Mouse (Mus musculus): ENCODE results near the gene Emc8.

Emc8 gene

GRCm38 (mm10) chr8:120686576-120686975 lies 18.2 kb upstream of the Emc8 start:
- in situ Hi-C loops (cut with MboI; ENCODE audit: unreplicated experiment in 2 of 2): loop anchor here in 1 of 2 experiments (25.0 kb wide), 2 partner anchors 776 to 901 kb away; partner anchors contain the start of genes Fbxo31 and Map1lc3b

DNA sequence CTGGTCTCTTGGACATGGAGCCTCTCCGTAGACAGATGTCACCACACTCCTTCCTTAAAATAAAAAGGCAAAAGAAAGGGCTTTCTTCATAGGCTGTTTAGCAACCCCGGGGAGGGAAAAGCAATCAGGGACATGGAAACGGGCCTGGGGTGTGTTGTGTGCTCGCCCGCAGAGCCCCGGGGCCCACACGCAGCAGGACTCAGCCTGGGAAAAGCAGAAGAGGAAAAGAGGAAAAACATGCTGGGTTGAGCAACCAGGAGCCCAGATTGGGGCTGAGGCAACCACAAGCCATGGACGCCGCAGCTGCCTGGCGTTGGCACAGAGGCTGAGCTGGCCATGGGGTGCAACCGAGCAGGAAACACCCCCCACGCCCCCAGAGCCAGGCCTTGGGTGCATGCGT lies 17.7 kb upstream of the Emc8 start:
- in situ Hi-C loops (cut with MboI; ENCODE audit: unreplicated experiment in 2 of 2): loop anchor here in 1 of 2 experiments (25.0 kb wide), 2 partner anchors 776 to 901 kb away; partner anchors contain the start of genes Fbxo31 and Map1lc3b

- in situ Hi-C loops (cut with MboI; ENCODE audit: unreplicated experiment in 2 of 2): loop anchor here in 1 of 2 experiments (25.0 kb wide), 2 partner anchors 777 to 902 kb away; partner anchors contain the start of genes Fbxo31 and Map1lc3b
These were observed 17.2 kb upstream of the Emc8 start for GRCm38 (mm10) chr8:120685591-120685990.

- in situ Hi-C loops (cut with MboI; ENCODE audit: unreplicated experiment in 2 of 2): loop anchor here in 1 of 2 experiments (25.0 kb wide), 2 partner anchors 777 to 902 kb away; partner anchors contain the start of genes Fbxo31 and Map1lc3b
These were observed 16.7 kb upstream of the Emc8 start for GRCm38 (mm10) chr8:120685097-120685496.

DNA sequence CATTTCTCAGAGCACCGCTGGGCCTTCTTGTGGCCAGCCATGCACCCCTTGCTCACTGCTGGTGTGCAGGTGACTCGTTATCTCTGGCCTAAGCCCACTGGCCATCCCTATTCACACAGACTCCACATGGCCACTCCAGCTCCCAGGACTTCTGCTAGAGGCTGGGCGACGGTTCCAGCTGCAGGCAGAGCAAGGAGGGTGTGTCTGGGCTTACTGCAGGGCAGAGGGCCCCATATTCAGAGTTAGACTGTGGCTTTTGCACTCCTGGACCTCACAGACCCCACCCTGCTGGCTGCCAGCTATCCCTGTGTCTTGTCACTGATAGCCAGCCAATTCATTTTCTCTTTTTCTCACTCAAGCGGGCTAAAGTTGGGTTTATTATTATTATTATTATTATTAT lies 15.7 kb upstream of the Emc8 start:
- in situ Hi-C loops (cut with MboI; ENCODE audit: unreplicated experiment in 2 of 2): loop anchor here (5.0 to 25.0 kb wide), 3 partner anchors 113 to 903 kb away; partner anchors contain the start of genes Fbxo31 (in 1 of the 2) and Map1lc3b (in 1 of the 2)

DNA sequence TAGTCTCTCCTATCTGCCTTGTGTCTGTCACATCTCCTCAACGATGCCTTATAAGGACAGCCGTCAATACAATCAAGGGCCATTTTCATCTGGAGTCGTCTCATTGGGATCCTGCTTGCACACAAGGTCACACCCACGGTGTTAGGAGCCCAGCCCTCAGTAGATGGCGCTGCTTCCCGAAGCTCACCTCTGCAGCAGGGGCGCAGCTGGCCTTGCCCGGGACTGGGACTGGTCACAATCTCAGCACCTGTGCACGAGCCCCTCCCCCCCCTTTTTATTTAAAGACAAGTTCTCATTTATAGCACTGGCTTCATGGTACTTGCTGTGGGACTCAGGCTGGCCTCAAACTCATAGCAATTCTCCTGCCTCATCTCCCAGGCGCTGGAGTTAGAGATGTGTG lies 15.2 kb upstream of the Emc8 start:
- in situ Hi-C loops (cut with MboI; ENCODE audit: unreplicated experiment in 2 of 2): loop anchor here (5.0 to 25.0 kb wide), 3 partner anchors 114 to 904 kb away; partner anchors contain the start of genes Fbxo31 (in 1 of the 2) and Map1lc3b (in 1 of the 2)

DNA sequence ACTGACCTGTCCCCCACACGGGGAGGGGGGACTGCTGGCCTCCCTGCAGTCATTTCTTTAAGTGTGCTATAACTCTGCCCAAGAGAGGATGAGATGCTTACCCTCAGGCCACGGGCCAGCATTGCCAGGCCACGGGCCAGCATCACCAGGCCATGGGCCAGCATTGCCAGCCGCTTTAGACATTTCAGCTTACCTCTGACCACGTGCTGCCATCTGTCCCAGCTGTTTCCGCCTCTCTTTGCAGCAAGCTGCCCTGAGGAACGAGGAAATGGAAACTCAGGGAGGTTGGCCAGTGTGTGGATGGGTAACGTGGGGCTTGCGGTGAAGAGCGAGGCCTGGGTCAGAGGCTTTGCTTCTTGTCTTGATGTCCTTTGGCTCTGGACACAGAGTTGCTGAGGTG lies 12.7 kb upstream of the Emc8 start:
- in situ Hi-C loops (cut with MboI; ENCODE audit: unreplicated experiment in 2 of 2): loop anchor here (5.0 to 25.0 kb wide), 3 partner anchors 116 to 906 kb away; partner anchors contain the start of genes Fbxo31 (in 1 of the 2) and Map1lc3b (in 1 of the 2)

DNA sequence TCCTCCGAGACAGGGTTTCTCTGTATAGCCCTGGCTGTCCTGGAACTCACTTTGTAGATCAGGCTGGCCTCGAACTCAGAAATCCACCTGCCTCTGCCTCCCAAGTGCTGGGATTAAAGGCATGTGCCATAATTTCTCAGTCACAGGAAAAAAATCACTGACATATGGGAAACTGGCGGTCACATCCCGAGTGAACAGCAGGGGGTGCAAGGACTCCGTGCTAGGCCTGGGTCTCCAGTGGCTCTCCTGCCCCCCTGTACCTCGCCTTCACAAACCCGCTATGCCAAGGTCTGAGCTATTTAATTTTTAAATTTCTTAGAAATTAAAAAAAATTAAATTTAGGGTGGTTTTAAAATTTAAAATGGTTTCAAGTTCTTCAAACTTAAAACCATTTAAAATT lies 12.0 kb upstream of the Emc8 start:
- in situ Hi-C loops (cut with MboI; ENCODE audit: unreplicated experiment in 2 of 2): loop anchor here (5.0 to 25.0 kb wide), 3 partner anchors 117 to 907 kb away; partner anchors contain the start of genes Fbxo31 (in 1 of the 2) and Map1lc3b (in 1 of the 2)

DNA sequence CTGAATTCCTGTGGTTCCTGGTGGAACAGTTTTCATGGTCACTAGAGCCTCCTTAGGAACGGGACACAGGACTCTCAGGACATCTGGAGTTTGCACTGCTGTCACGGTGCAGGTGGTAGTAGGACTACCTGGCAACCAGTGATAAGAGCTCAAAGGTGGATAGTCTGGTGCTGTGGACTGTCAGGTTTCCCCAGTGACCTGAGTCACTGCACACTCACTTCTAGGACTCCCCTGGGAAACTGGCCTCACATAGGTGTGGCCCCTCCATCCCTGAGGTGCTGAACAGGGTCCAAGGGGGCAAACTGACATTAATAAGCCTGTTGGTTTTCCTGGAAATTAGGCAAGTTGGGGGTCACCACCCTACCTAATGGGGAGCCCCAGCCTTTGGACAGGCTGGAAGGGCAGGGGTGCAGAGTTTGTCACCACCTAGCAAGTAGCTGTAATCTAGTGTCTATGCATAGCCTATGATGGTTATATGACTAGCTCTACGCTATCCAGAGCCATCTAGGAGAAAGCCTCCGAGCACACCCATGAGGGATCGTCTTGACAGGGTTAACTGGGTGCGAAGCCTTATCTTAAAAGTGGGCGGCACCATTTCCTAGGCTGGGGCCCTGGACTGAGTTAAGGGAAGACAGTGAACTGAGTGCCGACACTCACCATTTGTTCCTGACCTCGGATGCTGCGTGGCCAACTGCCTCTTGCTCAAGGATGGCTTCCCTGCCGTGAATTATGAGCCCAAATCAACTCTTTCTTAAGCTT lies 11.4 kb upstream of the Emc8 start:
- in situ Hi-C loops (cut with MboI; ENCODE audit: unreplicated experiment in 2 of 2): loop anchor here (5.0 to 25.0 kb wide), 5 partner anchors 117 to 907 kb away; partner anchors contain the start of genes Fbxo31 (in 1 of the 2) and Map1lc3b (in 1 of the 2)

- in situ Hi-C loops (cut with MboI; ENCODE audit: unreplicated experiment in 2 of 2): loop anchor here (5.0 to 25.0 kb wide), 4 partner anchors 414 to 909 kb away; partner anchors contain the start of genes Fbxo31 (in 1 of the 2) and Map1lc3b (in 1 of the 2)
These were observed 10.1 kb upstream of the Emc8 start for GRCm38 (mm10) chr8:120678447-120678846.

GRCm38 (mm10) chr8:120675718-120676117 lies 7.3 kb upstream of the Emc8 start:
- in situ Hi-C loops (cut with MboI; ENCODE audit: unreplicated experiment in 2 of 2): loop anchor here (5.0 to 25.0 kb wide), 4 partner anchors 417 to 912 kb away; partner anchors contain the start of genes Fbxo31 (in 1 of the 2) and Map1lc3b (in 1 of the 2)

DNA sequence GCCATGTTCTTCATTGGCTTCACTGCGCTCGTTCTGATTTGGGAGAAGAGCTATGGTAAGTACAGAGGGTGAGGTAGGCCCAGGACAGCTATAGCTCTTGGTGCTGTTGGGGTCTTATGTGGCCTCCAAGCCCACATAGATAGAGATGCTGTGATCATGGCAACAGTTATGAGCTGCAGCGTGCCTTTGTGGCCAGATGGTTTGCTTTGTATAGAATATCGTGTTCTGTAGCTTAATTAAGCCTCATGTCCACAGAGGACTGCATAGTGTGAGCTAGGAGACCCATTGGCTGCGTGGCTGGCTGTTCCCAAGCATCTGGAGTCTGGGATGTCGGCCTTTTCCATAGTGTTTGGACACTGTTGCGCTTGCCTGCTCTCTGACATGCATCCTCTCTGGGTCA lies 4.9 kb upstream of the Emc8 start:
- in situ Hi-C loops (cut with MboI; ENCODE audit: unreplicated experiment in 2 of 2): loop anchor here (10.0 to 25.0 kb wide), 2 partner anchors 912 to 1164 kb away; partner anchors contain the start of gene Klhdc4 (in 1 of the 2)

GRCm38 (mm10) chr8:120672626-120673229 lies 4.4 kb upstream of the Emc8 start:
- in situ Hi-C loops (cut with MboI; ENCODE audit: unreplicated experiment in 2 of 2): loop anchor here (10.0 to 25.0 kb wide), 2 partner anchors 912 to 1165 kb away; partner anchors contain the start of gene Klhdc4 (in 1 of the 2)

- in situ Hi-C loops (cut with MboI; ENCODE audit: unreplicated experiment in 2 of 2): loop anchor here (10.0 to 25.0 kb wide), 2 partner anchors 913 to 1166 kb away; partner anchors contain the start of gene Klhdc4 (in 1 of the 2)
These were observed 3.4 kb upstream of the Emc8 start for GRCm38 (mm10) chr8:120671775-120672174.

- in situ Hi-C loops (cut with MboI; ENCODE audit: unreplicated experiment in 2 of 2): loop anchor here in 1 of 2 experiments (25.0 kb wide), 1 partner anchor 1170 kb away; the partner anchor contains the start of gene Klhdc4
These were observed 606 bp downstream of the Emc8 start, which contains the start of the genes Gm27021 and Cox4i1 for GRCm38 (mm10) chr8:120667561-120668373. Gene Gm27021, minus strand, starts transcription at chr8:120668079. Gene Cox4i1, plus strand, starts transcription at chr8:120668222.

DNA sequence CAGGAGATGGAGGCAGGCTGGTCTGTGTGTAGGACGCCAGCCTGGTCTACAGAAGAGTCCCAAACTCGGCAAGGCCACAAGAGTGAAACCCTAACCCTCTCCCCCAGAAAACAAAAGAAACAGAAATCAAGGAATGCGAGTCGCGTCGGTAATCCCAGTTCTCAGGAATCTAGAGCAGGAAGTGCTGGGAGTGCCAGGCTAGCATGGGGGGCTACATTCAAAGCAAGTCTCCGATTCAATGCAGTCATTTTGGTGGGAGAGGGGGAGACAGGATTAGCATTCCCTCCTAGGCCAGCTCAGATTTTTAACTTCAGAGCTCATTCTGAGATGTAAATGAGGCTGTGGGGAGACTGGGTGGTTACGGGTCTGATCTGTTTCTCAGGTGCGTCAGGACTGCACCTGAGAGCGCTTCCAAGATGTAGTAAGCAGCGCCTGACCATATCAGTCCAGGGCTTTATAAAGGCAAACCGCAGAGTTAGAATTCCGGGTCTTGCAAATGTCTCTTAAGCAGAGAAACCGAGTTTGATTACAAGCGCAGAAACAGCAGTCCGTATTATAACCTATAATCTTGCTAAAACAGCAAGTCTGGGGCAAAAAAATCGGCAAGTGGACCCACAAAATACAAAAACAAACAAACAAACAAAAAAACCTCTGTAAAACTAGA lies 1.4 kb downstream of the Emc8 start:
- in situ Hi-C loops (cut with MboI; ENCODE audit: unreplicated experiment in 2 of 2): loop anchor here in 1 of 2 experiments (25.0 kb wide), 1 partner anchor 1170 kb away; the partner anchor contains the start of gene Klhdc4

DNA sequence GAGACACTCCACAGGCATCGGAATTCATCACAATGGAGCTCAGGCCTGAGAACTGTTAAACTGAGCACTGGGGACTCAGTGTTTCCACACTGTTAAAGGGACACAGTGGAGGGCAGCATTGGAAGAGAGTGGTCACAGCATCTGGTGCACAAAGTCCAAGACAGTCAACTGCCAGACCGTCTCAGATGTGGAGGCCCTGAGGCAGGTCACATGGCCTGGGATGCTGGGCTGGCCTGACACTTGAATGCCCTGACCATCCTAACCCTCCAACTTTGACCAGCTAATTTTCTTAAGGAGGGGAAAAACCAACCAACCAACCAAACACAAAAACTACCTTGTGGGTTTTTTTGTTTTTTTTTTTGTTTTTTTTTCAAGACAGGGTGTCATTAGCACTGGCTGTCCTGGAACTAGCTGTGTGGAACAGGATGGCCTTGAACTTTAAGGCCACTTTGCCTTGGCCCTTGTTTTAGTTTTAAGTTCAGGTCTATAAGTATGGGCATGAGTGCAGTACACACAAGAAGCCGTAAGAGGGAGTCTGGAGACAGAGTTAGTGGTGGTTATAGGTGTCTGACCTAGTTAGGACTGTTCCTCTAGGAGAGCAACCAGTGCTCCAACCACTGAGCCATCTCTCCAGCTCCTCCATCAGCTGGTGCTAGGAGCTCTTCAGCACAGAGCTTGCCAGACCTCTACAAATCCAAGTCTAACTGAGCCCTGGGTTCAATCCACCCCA lies 2.5 kb downstream of the Emc8 start:
- in situ Hi-C loops (cut with MboI; ENCODE audit: unreplicated experiment in 2 of 2): loop anchor here in 1 of 2 experiments (25.0 kb wide), 1 partner anchor 1171 kb away; the partner anchor contains the start of gene Klhdc4

- in situ Hi-C loops (cut with MboI; ENCODE audit: unreplicated experiment in 2 of 2): loop anchor here in 1 of 2 experiments (25.0 kb wide), 1 partner anchor 1173 kb away; the partner anchor contains the start of gene Klhdc4
These were observed 3.8 kb downstream of the Emc8 start for GRCm38 (mm10) chr8:120664566-120664965.

Measured in v-Abl transformed pro-B cells (cell line).